In the genomic region with DNA sequence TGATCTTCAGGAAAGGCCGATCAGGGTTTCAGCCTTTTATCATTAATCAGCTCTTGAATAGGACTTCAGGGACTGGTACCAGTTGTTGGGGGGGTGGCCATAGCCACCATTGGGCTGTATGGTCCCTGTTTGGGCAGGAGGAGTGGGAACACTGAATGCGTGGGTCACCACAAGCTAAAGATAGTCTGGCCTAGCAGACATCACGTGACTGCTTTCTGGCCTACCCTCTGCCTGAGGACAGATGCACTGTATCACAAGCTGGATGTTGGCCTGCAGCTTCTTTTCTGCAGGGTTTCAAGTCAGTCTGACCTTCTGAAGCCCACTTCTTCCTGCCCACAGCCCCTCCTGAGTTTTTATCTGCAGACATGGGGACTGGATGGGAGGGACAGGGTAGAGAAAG, we compare ENCODE assay signal across 1 mouse cellular context.
TF ChIP-seq lines count a peak whose summit lies in the region.

No protein-coding gene starts in this region.

TF ChIP-seq in CH12.LX, 34 proteins besides CTCF, POLR2A, EP300 and RAD21 (continued from another document):
- TF ChIP-seq USF1 (IDR thresholded peaks at IDR 0.05; ENCODE audit: low read depth, low read length) (peak; percentile 79), ELF1 (IDR thresholded peaks at IDR 0.05; ENCODE audit: low read depth, low read length) (no peak), USF2 (conservative IDR thresholded peaks at IDR 0.05; ENCODE audit: low read depth, low read length) (peak; percentile 78)
